Mouse (Mus musculus) right cerebral cortex, postnatal 25 days (tissue): ENCODE measurements around the gene Gm17467.
"Not testable (repeated sequence)": the region's sequence is repeated elsewhere in the genome, so short reads cannot be mapped to it uniquely, and the experiment has no call there.

ENCODE experiments used
- DNase-seq: peaks from one replicate; pipeline ENCODE4 v3.0.0; 2022

Gm17467 gene

DNA sequence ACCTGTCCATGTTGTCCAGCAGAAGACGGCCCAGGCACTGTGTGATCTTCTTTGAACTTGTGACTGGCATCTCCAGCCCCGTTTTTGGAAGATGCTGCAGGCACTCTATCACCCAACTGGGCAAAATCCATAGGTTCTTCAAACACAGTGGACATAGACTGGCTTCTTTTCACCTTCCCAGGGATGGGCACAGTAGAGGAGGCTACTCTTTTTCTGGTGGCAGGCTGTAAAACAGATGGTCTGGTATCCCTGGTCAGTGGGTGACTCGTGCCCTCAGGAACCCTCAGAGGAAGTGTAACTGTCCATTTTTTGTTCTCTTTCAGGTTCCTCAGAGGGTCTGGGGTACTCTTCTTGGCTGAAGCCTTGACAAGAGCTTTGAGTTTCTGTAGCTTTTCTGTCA, at the start of gene Gm17467:
Gene Gm17467, minus strand, starts transcription at position 101 of the 400 bp plus-strand sequence.
- not testable (repeated sequence) for DNase-seq
